Mouse (Mus musculus) activated CD4-positive, CD25-positive, alpha-beta regulatory T cell (primary cell): ENCODE data around the gene Anapc15-ps. TPM values are rescaled to one million over a fixed set of nuclear protein-coding genes. Genes with fewer than 3 reads are reported as not detected.

Source experiments
- polyA plus RNA-seq, 2 experiments: library from polyadenylated mRNA; unstranded; fragments of 100-300 nt; shearing (Covaris generic); gene quantifications; one replicate each; pipeline ENCODE4 v1.2.1; 2017

Gene Anapc15-ps
- not detected for polyA plus RNA-seq

DNA sequence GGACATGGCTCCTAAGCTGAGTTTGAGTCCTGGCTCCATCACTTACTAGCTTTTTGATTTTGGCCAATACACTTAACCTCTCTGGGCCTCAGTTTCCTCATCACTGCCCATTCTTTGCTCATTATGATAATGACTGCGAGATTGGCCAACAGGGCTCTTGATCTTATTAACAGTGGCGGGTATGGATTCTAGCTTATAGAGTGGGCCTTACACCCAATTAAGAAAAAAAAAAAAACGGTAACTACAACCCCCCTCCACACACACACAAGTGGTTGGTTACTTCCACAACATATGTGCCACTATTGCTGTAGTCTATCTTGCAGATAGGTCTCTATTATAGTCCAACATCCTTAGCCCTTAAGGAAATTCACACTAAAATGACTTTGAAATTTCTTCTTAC, at the start of gene Anapc15-ps:
Gene Anapc15-ps, minus strand, starts transcription at position 101 of the 400 bp plus-strand sequence.

Other genes with a start within 250 kb of the Anapc15-ps start
- 100 to 1,000 TPM; 130 to 144 TPM for gene Mrpl42, start 171.5 kb downstream of the Anapc15-ps start, polyA plus RNA-seq
- 100 to 1,000 TPM; 325 to 358 TPM for gene Ube2n, start 158.3 kb downstream of the Anapc15-ps start, polyA plus RNA-seq
- gene Nudt4, start 109.3 kb downstream of the Anapc15-ps start, polyA plus RNA-seq, result 10 to 100 TPM; 41.3 to 49.8 TPM
- not detected for gene Gm33543, start 169.5 kb upstream of the Anapc15-ps start, polyA plus RNA-seq